Mouse (Mus musculus): ENCODE results near the gene 1700040F15Rik. TPM values are rescaled to one million over a fixed set of nuclear protein-coding genes. Genes with fewer than 3 reads are reported as not detected.
"Not testable (repeated sequence)": the region's sequence is repeated elsewhere in the genome, so short reads cannot be mapped to it uniquely, and the experiment has no call there.

1700040F15Rik gene
- not detected in 2 replicates for polyA plus RNA-seq (2014; fragmentation: Nextera tagmentation; extraction: Ambion mirVana)

DNA sequence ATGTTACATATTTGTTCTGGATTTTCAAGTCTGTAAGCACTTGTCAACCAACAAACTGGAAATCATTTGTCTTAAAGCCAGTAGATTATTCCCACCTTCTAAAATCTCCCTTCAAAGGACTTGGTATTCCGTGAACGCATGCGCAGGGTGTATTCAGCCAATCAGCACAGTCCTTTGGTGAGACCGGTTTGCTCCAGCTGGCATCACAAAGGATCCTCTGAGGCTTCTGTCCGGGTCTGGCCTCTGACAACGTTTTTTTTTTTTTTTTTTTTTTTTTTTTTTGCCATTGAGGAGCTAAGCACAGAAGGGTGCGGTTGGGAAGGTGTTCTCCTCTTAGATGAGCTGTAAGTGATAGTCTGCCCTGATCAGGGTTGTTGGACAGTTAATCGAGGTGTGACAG, at the start of gene 1700040F15Rik:
Gene 1700040F15Rik, plus strand, starts transcription at position 301 of the 400 bp plus-strand sequence.
- not testable (repeated sequence) for H3K27me3 ChIP-seq (ENCODE audit: control insufficient read depth, insufficient read depth, low read length); H3K36me3 ChIP-seq (ENCODE audit: control insufficient read depth, insufficient read depth, low read length); H3K9me3 ChIP-seq (ENCODE audit: control insufficient read depth, low read length); ATAC-seq (ENCODE audit: insufficient number of reproducible peaks, insufficient read depth, low FRiP score, low read depth); H3K4me1 ChIP-seq (ENCODE audit: control insufficient read depth in 2 of 2, insufficient read depth in 2 of 2, low read length in 2 of 2); H3K4me3 ChIP-seq (ENCODE audit: control insufficient read depth in 1 of 2, insufficient read depth in 1 of 2, low read depth in 1 of 2, low read length in 2 of 2); H3K4me2 ChIP-seq (ENCODE audit: low read length); H3K27ac ChIP-seq (replicated peaks in 1 of 2; ENCODE audit: control insufficient read depth in 1 of 2, insufficient read depth in 1 of 2, low read depth in 2 of 2, low read length in 2 of 2); H3K9ac ChIP-seq (ENCODE audit: low read length)
- WGBS: no CpG with 5 or more reads among the region's 8 CpGs
